Mouse (Mus musculus) liver, adult 2 months (tissue): ENCODE measurements around the gene Tesk2.

Source experiments
- CTCF ChIP-seq: fragments of 200-500 bp; IDR thresholded peaks from 2 replicates; pipeline ENCODE4 v1.5.1; 2011; ENCODE audit warnings: low read depth, low read length, control low read depth
- POLR2A ChIP-seq: fragments of 200-500 bp; IDR thresholded peaks from 2 replicates; pipeline ENCODE4 v1.6.1; 2011; ENCODE audit warnings: low read length, control low read depth; ENCODE audit not compliant: insufficient read depth; ENCODE audit errors: extremely low read depth

GRCm38 (mm10) chr4:116829364-116830069, 108.8 kb downstream of the Tesk2 start:
- no peak for TF ChIP-seq POLR2A
- no peak for TF ChIP-seq CTCF
